Mouse (Mus musculus): Measurements from ENCODE around the gene Map3k20. TPM values are rescaled to one million over a fixed set of nuclear protein-coding genes. Genes with fewer than 3 reads are reported as not detected.

The Map3k20 gene
- total RNA-seq, 1 experiment = 20.3 TPM

DNA sequence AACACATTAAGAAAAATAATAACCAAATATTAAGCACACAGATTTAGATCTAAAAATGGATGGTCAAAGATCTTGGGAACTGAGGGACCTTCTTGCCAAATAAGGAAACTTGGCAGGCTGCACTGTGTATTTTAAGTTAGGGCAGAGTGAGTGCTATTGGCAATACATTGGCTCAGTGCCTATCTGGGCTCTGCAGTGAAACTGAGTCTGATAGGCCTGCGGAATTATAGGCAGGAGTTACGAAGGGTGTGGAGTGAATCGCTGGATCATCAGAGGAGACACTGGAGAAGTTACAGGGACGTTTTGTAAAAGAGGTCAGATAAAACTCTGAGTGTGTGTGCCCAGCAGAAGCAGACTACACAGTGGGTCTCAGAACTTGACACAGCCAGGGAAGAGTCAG lies 1.7 kb downstream of the Map3k20 start:
- H3K9me3 ChIP-seq (ENCODE audit: control insufficient read depth, insufficient read depth, low read depth, low read length) = no peaks in the 10 kb centered on the region
- no peak for TF ChIP-seq CHD2 (IDR thresholded peaks at IDR 0.05; ENCODE audit: low read depth, low read length)
- no peak for TF ChIP-seq HCFC1 (IDR thresholded peaks at IDR 0.05; ENCODE audit: borderline replicate concordance, insufficient read depth, low read length)
- TF ChIP-seq ZNF384 (IDR thresholded peaks at IDR 0.05; ENCODE audit: low read depth, low read length) = no peak
- no peak for TF ChIP-seq ZC3H11A (IDR thresholded peaks at IDR 0.05; ENCODE audit: borderline replicate concordance, low read depth, low read length)
- no peak overlapping the region for H3K4me3 ChIP-seq (ENCODE audit: insufficient read depth in 1 of 2, low read depth in 1 of 2, low read length in 2 of 2, poor library complexity in 1 of 2, severe bottlenecking in 1 of 2)
- no peak overlapping the region for H3K9ac ChIP-seq (ENCODE audit: insufficient read depth, low read depth, low read length, poor library complexity, severe bottlenecking)
- in situ Hi-C loops (cut with MboI; ENCODE audit: low sequenced_read_pairs in 2 of 2, unreplicated experiment in 2 of 2) = no loop called here
- no peak for DNase-seq (ENCODE audit: low read depth, low spot score)
- H3K4me1 ChIP-seq (ENCODE audit: control insufficient read depth in 2 of 2, insufficient read depth in 2 of 2, low read length in 2 of 2, poor library complexity in 1 of 2) = 0 out of 4 replicates have a peak, but pooled peaks cover 0 to 3% of the 10 kb centered on the region in 2 experiments
- no peaks in the 10 kb centered on the region for H3K36me3 ChIP-seq (ENCODE audit: control insufficient read depth, insufficient read depth, low read length, poor library complexity, severe bottlenecking)
- no peak overlapping the region for H3K27ac ChIP-seq (ENCODE audit: insufficient read depth, low read depth, low read length, poor library complexity, severe bottlenecking)

DNA sequence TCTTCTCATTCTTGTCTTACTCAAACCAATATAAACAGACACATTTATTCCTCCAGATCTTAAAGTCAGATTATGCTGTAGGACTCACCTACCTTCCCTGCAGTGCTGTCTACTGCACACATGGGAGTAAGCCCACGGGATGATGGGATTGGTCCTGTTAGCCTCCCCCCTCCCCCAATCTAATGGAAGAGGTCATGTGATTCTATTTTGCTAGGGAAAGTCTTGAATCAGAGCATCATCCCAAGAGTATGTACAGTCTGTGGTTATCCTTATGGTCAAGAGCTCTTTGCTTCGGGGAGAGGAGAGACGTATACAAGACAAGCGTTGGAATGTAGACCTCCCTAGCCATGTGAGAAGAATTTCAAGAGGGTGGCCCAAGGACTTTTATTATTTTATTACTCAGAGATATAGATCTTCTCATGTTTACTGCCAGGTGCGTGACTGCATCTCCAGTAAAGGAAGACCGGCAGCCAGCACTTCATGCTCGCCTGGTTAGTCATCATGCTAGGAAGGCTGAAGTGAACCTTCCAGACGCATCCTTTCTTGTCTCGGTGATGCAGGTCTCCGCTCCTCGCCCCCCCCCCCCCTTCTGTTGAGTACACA lies 3.6 kb downstream of the Map3k20 start:
- in situ Hi-C loops (cut with MboI; ENCODE audit: low sequenced_read_pairs in 2 of 2, unreplicated experiment in 2 of 2) = no loop called here
- DNase-seq (ENCODE audit: low read depth, low spot score) = no peak
- no peak overlapping the region for H3K9ac ChIP-seq (ENCODE audit: insufficient read depth, low read depth, low read length, poor library complexity, severe bottlenecking)

DNA sequence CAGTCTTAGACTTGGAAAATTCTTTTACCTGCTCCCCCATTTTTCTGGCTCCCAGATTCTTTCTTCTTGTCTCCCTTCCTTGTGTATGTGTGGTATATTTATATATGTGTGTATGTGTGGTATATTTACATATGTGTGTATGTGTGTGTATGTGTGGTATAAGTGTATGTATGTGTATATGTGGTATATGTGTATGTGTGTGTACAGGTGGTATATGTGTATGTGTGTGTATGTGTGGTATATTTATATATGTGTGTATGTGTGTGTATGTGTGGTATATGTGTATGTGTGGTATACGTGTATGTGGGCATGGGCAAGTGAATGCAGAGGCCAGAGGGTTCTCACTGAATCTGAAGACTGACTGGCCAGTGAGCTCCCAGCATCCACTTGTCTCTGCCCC lies 5.7 kb downstream of the Map3k20 start:
- H3K4me3 ChIP-seq (ENCODE audit: insufficient read depth in 1 of 2, low read depth in 1 of 2, low read length in 2 of 2, poor library complexity in 1 of 2, severe bottlenecking in 1 of 2) = no peak overlapping the region
- no peak for DNase-seq (ENCODE audit: low read depth, low spot score)
- H3K9me3 ChIP-seq (ENCODE audit: control insufficient read depth, insufficient read depth, low read depth, low read length) = no peaks in the 10 kb centered on the region
- 0 out of 4 replicates have a peak, but pooled peaks cover 0 to 3% of the 10 kb centered on the region in 2 experiments for H3K4me1 ChIP-seq (ENCODE audit: control insufficient read depth in 2 of 2, insufficient read depth in 2 of 2, low read length in 2 of 2, poor library complexity in 1 of 2)
- H3K27ac ChIP-seq (ENCODE audit: insufficient read depth, low read depth, low read length, poor library complexity, severe bottlenecking) = no peak overlapping the region
- no peak overlapping the region for H3K9ac ChIP-seq (ENCODE audit: insufficient read depth, low read depth, low read length, poor library complexity, severe bottlenecking)
- in situ Hi-C loops (cut with MboI; ENCODE audit: low sequenced_read_pairs in 2 of 2, unreplicated experiment in 2 of 2) = no loop called here
- TF ChIP-seq ZNF384 (IDR thresholded peaks at IDR 0.05; ENCODE audit: low read depth, low read length) (no peak), CHD2 (IDR thresholded peaks at IDR 0.05; ENCODE audit: low read depth, low read length) (no peak), HCFC1 (IDR thresholded peaks at IDR 0.05; ENCODE audit: borderline replicate concordance, insufficient read depth, low read length) (no peak), ZC3H11A (IDR thresholded peaks at IDR 0.05; ENCODE audit: borderline replicate concordance, low read depth, low read length) (no peak), MAFK (IDR thresholded peaks at IDR 0.05; ENCODE audit: insufficient read depth, low read depth, low read length) (no peak)
- H3K36me3 ChIP-seq (ENCODE audit: control insufficient read depth, insufficient read depth, low read length, poor library complexity, severe bottlenecking) = no peaks in the 10 kb centered on the region

More for the DNA sequence above, 3.6 kb downstream of the Map3k20 start:
- H3K36me3 ChIP-seq (ENCODE audit: control insufficient read depth, insufficient read depth, low read length, poor library complexity, severe bottlenecking) = no peaks in the 10 kb centered on the region
- TF ChIP-seq ZNF384 (IDR thresholded peaks at IDR 0.05; ENCODE audit: low read depth, low read length) (no peak), CHD2 (IDR thresholded peaks at IDR 0.05; ENCODE audit: low read depth, low read length) (no peak), MAFK (IDR thresholded peaks at IDR 0.05; ENCODE audit: insufficient read depth, low read depth, low read length) (no peak), ZC3H11A (IDR thresholded peaks at IDR 0.05; ENCODE audit: borderline replicate concordance, low read depth, low read length) (no peak), HCFC1 (IDR thresholded peaks at IDR 0.05; ENCODE audit: borderline replicate concordance, insufficient read depth, low read length) (no peak)
- H3K4me3 ChIP-seq (ENCODE audit: insufficient read depth in 1 of 2, low read depth in 1 of 2, low read length in 2 of 2, poor library complexity in 1 of 2, severe bottlenecking in 1 of 2) = no peak overlapping the region
- no peak overlapping the region for H3K27ac ChIP-seq (ENCODE audit: insufficient read depth, low read depth, low read length, poor library complexity, severe bottlenecking)
- H3K4me1 ChIP-seq (ENCODE audit: control insufficient read depth in 2 of 2, insufficient read depth in 2 of 2, low read length in 2 of 2, poor library complexity in 1 of 2) = 0 out of 4 replicates have a peak, but pooled peaks cover 0 to 3% of the 10 kb centered on the region in 2 experiments
- H3K9me3 ChIP-seq (ENCODE audit: control insufficient read depth, insufficient read depth, low read depth, low read length) = no peaks in the 10 kb centered on the region

DNA sequence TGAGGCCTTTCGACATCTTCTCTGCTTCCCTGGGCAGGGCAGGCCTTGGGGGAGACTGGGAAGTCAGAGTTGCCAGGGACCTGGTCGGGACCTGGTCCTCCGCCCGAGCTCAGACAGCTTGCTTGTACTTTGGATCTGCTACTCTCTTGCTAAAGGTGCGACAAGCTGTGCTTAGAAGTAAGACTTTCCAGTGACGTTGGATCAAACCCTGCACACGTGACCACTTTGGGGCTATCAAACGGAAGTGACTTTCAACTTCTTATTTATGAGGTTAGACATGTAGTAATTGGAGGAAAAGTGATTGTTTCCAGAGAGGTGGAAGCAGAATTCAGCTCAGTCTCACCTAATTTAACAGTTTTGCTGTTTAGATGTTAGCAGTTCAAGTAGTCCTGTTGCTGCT lies 7.1 kb downstream of the Map3k20 start:
- DNase-seq (ENCODE audit: low read depth, low spot score) = no peak
- TF ChIP-seq HCFC1 (IDR thresholded peaks at IDR 0.05; ENCODE audit: borderline replicate concordance, insufficient read depth, low read length) = no peak
- TF ChIP-seq CHD2 (IDR thresholded peaks at IDR 0.05; ENCODE audit: low read depth, low read length) = no peak
- no peak for TF ChIP-seq MAFK (IDR thresholded peaks at IDR 0.05; ENCODE audit: insufficient read depth, low read depth, low read length)
- no peak for TF ChIP-seq ZC3H11A (IDR thresholded peaks at IDR 0.05; ENCODE audit: borderline replicate concordance, low read depth, low read length)
- TF ChIP-seq ZNF384 (IDR thresholded peaks at IDR 0.05; ENCODE audit: low read depth, low read length) = no peak
- no peak overlapping the region for H3K9ac ChIP-seq (ENCODE audit: insufficient read depth, low read depth, low read length, poor library complexity, severe bottlenecking)
- no peaks in the 10 kb centered on the region for H3K9me3 ChIP-seq (ENCODE audit: control insufficient read depth, insufficient read depth, low read depth, low read length)
- H3K4me1 ChIP-seq (ENCODE audit: control insufficient read depth in 2 of 2, insufficient read depth in 2 of 2, low read length in 2 of 2, poor library complexity in 1 of 2) = 0 out of 4 replicates have a peak, but pooled peaks cover 0 to 3% of the 10 kb centered on the region in 2 experiments
- no peak overlapping the region for H3K4me3 ChIP-seq (ENCODE audit: insufficient read depth in 1 of 2, low read depth in 1 of 2, low read length in 2 of 2, poor library complexity in 1 of 2, severe bottlenecking in 1 of 2)
- no peaks in the 10 kb centered on the region for H3K36me3 ChIP-seq (ENCODE audit: control insufficient read depth, insufficient read depth, low read length, poor library complexity, severe bottlenecking)
- in situ Hi-C loops (cut with MboI; ENCODE audit: low sequenced_read_pairs in 2 of 2, unreplicated experiment in 2 of 2) = no loop called here
- no peak overlapping the region for H3K27ac ChIP-seq (ENCODE audit: insufficient read depth, low read depth, low read length, poor library complexity, severe bottlenecking)

Data from ES-E14 (cell line).